Mouse (Mus musculus): Measurements from ENCODE around the gene AC153137.1. TPM values are rescaled to one million over a fixed set of nuclear protein-coding genes. Genes with fewer than 3 reads are reported as not detected.

The AC153137.1 gene
- total and polyA plus RNA-seq, 2 experiments: not detected

DNA sequence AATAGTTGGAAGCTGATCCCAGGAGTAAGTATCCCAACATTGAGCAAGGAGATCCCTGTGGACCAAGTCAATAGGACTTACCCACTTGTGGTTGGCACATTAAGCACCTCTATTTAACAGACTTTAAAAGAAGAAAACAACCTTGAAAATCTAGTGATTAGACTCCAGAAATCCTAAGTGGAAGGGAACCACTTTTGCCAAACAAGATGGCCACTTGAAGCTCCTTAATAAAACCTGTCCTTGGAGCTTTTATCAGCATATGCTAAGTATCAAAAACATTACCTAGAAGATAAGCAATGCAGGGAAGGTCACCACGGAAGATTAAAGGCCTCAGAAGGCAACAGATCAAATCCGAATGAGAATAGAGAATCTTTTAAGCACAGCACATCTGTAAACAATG, 26.0 kb downstream of the AC153137.1 start:
- TF ChIP-seq POLR2A (IDR thresholded peaks at IDR 0.05; ENCODE audit: extremely low read depth, insufficient read depth, low read length) (no peak), CTCF (IDR thresholded peaks at IDR 0.05; ENCODE audit: low read depth, low read length) (no peak)
- H3K79me2 ChIP-seq (ENCODE audit: control insufficient read depth, insufficient read depth, low read length): peaks cover 7% of the 10 kb centered on the region; the same call in 1 of the 2 replicates
- H3K27ac ChIP-seq (replicated peaks; ENCODE audit: insufficient read depth, low read depth, low read length): peak overlapping the region; percentile 52
- H3K9ac ChIP-seq (ENCODE audit: low read depth, low read length): no peak overlapping the region
- no peak overlapping the region for H3K4me3 ChIP-seq (ENCODE audit: insufficient read depth, low read depth, low read length)
- H3K27me3 ChIP-seq (ENCODE audit: control insufficient read depth, insufficient read depth, low read length): no peaks in the 10 kb centered on the region
- DNase-seq (ENCODE audit: extremely low read depth, low read depth, low spot score): no peak
- H3K4me1 ChIP-seq (ENCODE audit: control insufficient read depth, insufficient read depth, low read length): peaks cover 13% of the 10 kb centered on the region; the same call in 1 of the 2 replicates
- 81% methylated on average over 2 of the region's 2 CpGs for WGBS
- no peaks in the 10 kb centered on the region for H3K36me3 ChIP-seq (ENCODE audit: control insufficient read depth, insufficient read depth, low read length)

DNA sequence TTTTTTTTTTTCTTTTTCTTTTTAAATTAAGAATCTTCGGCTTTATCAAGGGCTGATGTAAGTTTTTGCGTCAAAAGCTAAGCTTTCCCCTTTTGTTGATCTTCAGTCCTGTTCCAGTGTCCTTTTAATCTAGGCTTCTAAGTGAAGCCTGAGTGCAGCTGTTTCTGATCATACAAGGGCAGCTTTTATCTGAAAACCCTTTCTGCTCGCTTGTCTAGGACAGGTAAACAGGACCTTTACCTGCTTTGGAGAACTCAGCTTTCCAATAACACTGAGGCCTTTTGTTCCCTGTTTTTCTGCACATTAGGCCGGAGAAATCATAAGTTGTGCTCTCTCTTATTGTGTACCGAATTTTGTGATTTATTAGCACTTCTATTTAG, 27.3 kb downstream of the AC153137.1 start:
- Histone ChIP-seq H3K27me3 (ENCODE audit: control insufficient read depth, insufficient read depth, low read length) (no peaks in the 10 kb centered on the region), H3K9ac (ENCODE audit: low read depth, low read length) (peak overlapping the region; percentile 63), H3K79me2 (ENCODE audit: control insufficient read depth, insufficient read depth, low read length) (peaks cover 7% of the 10 kb centered on the region; the same call in 1 of the 2 replicates), H3K36me3 (ENCODE audit: control insufficient read depth, insufficient read depth, low read length) (peaks cover 4% of the 10 kb centered on the region), H3K4me1 (ENCODE audit: control insufficient read depth, insufficient read depth, low read length) (peaks cover 14% of the 10 kb centered on the region; the same call in 1 of the 2 replicates), H3K27ac (replicated peaks; ENCODE audit: insufficient read depth, low read depth, low read length) (peak overlapping the region; percentile 91), H3K4me3 (ENCODE audit: insufficient read depth, low read depth, low read length) (peak overlapping the region; percentile 69; the same call in 1 of the 2 replicates)
- 9% methylated on average over 5 of the region's 5 CpGs for WGBS
- TF ChIP-seq POLR2A (IDR thresholded peaks at IDR 0.05; ENCODE audit: extremely low read depth, insufficient read depth, low read length) (no peak), CTCF (IDR thresholded peaks at IDR 0.05; ENCODE audit: low read depth, low read length) (no peak)
- peak; percentile 91 for DNase-seq (ENCODE audit: extremely low read depth, low read depth, low spot score)

GRCm38 (mm10) chr1:30949710-30950455, 27.9 kb downstream of the AC153137.1 start:
- H3K4me1 ChIP-seq (ENCODE audit: control insufficient read depth, insufficient read depth, low read length): peaks cover 14% of the 10 kb centered on the region; the same call in 1 of the 2 replicates
- peaks cover 8% of the 10 kb centered on the region for H3K36me3 ChIP-seq (ENCODE audit: control insufficient read depth, insufficient read depth, low read length)
- peak overlapping the region; percentile 69 for H3K4me3 ChIP-seq (ENCODE audit: insufficient read depth, low read depth, low read length)
- H3K27ac ChIP-seq (replicated peaks; ENCODE audit: insufficient read depth, low read depth, low read length): peak overlapping the region; percentile 91
- peak; percentile 95 for DNase-seq (ENCODE audit: extremely low read depth, low read depth, low spot score)
- H3K79me2 ChIP-seq (ENCODE audit: control insufficient read depth, insufficient read depth, low read length): peaks cover 7% of the 10 kb centered on the region; the same call in 1 of the 2 replicates
- TF ChIP-seq POLR2A (IDR thresholded peaks at IDR 0.05; ENCODE audit: extremely low read depth, insufficient read depth, low read length): no peak; the same call in 1 of the 2 replicates
- TF ChIP-seq CTCF (IDR thresholded peaks at IDR 0.05; ENCODE audit: low read depth, low read length): peak; percentile 33
- under 1% methylated on average over 66 of the region's 66 CpGs for WGBS
- peak overlapping the region; percentile 72 for H3K9ac ChIP-seq (ENCODE audit: low read depth, low read length)
- no peaks in the 10 kb centered on the region for H3K27me3 ChIP-seq (ENCODE audit: control insufficient read depth, insufficient read depth, low read length)

DNA sequence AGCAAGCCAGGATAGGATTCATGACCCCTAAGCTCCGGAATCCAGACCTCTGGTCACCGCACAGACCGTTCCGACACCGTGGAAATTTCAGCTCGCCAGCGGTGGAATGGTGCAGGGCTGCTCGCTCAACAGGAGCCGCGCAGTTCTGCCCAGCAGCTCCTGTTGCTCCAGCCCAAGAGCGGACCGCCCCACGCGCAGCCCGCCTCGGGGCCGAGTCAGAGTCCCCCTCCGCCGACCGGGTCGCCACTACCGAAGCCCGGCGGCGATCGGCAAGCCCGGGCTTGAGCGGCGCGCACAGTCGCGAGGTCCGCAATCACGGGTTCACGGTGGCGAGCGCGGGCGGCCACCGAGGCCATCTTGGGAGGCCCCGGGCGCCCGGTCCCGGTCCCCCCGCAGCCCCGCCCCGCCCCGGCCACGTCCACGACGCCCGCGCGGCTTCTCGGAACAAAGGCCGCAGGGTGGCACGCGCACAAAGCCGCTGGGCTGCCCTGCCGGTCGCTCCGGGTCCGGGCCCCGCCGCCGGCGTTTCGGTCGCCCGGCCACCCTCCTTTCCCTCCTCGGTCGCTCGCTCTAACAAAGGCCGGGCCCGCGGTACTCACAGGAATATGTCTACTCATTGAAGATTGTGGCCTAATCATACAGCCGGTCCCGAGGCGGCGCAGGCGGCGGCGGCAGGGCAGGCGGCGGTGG, 28.7 kb downstream of the AC153137.1 start:
- DNase-seq (ENCODE audit: extremely low read depth, low read depth, low spot score): no peak

DNA sequence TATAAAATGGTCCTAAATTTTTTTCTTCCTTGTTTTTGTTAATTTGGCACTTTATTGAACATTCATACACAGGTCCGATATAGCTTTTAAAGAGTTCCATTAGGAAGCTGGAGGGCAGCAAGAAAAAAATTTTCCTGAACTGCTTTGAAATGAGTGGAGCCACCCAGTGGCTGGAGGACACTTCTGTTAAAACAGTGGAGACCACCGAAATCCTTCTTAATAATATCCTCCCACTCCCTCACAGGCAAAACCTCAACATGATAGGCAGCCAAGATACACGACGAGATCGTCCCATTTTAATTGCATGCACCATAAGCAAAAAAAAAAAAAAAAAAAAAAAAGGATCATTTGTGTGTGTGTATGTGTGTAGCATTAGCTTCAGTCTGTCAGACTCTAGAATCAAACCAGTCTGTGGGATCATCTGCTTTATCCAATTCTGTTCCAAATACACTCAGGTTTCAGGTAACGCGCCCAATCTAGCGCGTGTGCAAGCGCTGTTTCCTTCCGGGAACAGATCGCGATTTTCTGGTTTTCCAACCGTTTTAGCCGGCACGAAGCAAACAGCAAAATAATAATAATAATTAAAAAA, 29.3 kb downstream of the AC153137.1 start:
- peaks cover 7% of the 10 kb centered on the region; the same call in 1 of the 2 replicates for H3K79me2 ChIP-seq (ENCODE audit: control insufficient read depth, insufficient read depth, low read length)
- WGBS: under 1% methylated on average over 16 of the region's 16 CpGs
- TF ChIP-seq POLR2A (IDR thresholded peaks at IDR 0.05; ENCODE audit: extremely low read depth, insufficient read depth, low read length) (no peak), CTCF (IDR thresholded peaks at IDR 0.05; ENCODE audit: low read depth, low read length) (no peak)
- DNase-seq (ENCODE audit: extremely low read depth, low read depth, low spot score): no peak
- H3K4me1 ChIP-seq (ENCODE audit: control insufficient read depth, insufficient read depth, low read length): peaks cover 14% of the 10 kb centered on the region; the same call in 1 of the 2 replicates
- H3K36me3 ChIP-seq (ENCODE audit: control insufficient read depth, insufficient read depth, low read length): peaks cover 22% of the 10 kb centered on the region
- peak overlapping the region; percentile 100 for H3K27ac ChIP-seq (replicated peaks; ENCODE audit: insufficient read depth, low read depth, low read length)
- peak overlapping the region; percentile 92 for H3K4me3 ChIP-seq (ENCODE audit: insufficient read depth, low read depth, low read length)
- no peaks in the 10 kb centered on the region for H3K27me3 ChIP-seq (ENCODE audit: control insufficient read depth, insufficient read depth, low read length)
- peak overlapping the region; percentile 98 for H3K9ac ChIP-seq (ENCODE audit: low read depth, low read length)

More for the DNA sequence above, 28.7 kb downstream of the AC153137.1 start:
- no peaks in the 10 kb centered on the region for H3K27me3 ChIP-seq (ENCODE audit: control insufficient read depth, insufficient read depth, low read length)
- under 1% methylated on average over 79 of the region's 85 CpGs for WGBS
- peak overlapping the region; percentile 92 for H3K4me3 ChIP-seq (ENCODE audit: insufficient read depth, low read depth, low read length)
- TF ChIP-seq CTCF (IDR thresholded peaks at IDR 0.05; ENCODE audit: low read depth, low read length) (no peak), POLR2A (IDR thresholded peaks at IDR 0.05; ENCODE audit: extremely low read depth, insufficient read depth, low read length) (0 out of 2 replicates have a peak, but pooled peaks have one; percentile 60)
- H3K9ac ChIP-seq (ENCODE audit: low read depth, low read length): peak overlapping the region; percentile 98
- H3K4me1 ChIP-seq (ENCODE audit: control insufficient read depth, insufficient read depth, low read length): peaks cover 14% of the 10 kb centered on the region; the same call in 1 of the 2 replicates
- peaks cover 15% of the 10 kb centered on the region for H3K36me3 ChIP-seq (ENCODE audit: control insufficient read depth, insufficient read depth, low read length)
- H3K79me2 ChIP-seq (ENCODE audit: control insufficient read depth, insufficient read depth, low read length): peaks cover 7% of the 10 kb centered on the region; the same call in 1 of the 2 replicates
- peak overlapping the region; percentile 100 for H3K27ac ChIP-seq (replicated peaks; ENCODE audit: insufficient read depth, low read depth, low read length)
